Mouse (Mus musculus): Measurements from ENCODE around the gene Nt5dc3.

- no peak for TF ChIP-seq GATA1 (IDR thresholded peaks at IDR 0.05; ENCODE audit: borderline replicate concordance, low read length)
- no peak for TF ChIP-seq FLI1 (IDR thresholded peaks at IDR 0.05; ENCODE audit: low read length)
These were observed 74.6 kb downstream of the Nt5dc3 start for GRCm38 (mm10) chr10:86853433-86853832.
